Mouse (Mus musculus): ENCODE data around the gene Lrmda.

Lrmda gene

DNA sequence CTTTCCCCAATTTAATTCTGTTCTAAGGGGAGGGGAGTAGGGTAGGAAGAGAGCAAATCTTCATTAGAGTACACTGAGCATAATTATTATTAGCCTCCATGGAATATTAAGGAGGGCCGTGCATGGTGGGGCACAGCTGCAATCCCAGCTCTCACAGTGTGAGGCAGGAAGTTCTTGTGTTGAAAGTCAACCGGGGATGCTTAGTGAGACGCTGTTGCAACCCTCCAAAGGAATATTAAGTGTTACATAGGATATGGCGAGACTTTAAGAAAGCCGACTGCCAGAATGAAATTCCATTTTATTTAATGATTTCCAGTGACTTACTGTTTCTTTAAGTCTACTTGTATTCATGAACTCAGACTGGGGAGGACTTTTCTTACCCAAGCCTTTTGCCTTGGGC is 23.9 kb downstream of the Lrmda start:
- no peak for DNase-seq (ENCODE audit: low read depth)

DNA sequence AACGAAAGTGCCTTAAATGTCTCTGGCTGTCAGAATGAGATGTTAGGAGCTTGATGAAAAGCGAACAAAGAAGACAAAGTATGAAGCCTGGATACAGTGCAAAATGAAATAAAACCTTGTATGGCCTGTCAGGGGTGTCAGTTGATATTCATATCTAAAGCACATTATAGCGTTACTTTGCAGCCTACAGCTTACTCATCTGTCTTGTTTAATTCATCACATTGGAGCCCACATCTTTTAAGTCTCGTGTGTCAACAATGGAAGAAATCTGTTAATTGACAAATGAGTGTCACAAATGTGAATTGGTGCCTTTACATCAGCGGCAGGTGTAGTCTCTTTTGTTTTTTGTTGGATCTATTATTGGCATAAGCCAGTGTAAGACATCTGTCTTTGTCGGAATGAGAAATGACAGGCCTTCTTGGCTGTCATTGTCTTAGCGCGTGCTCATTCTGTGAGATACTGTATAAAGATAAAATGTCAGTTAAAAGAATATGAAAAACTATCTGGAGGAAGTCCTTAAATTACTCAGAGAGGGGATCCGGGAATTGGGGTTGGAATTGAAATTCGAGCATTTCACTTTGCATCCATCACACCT is 26.8 kb downstream of the Lrmda start:
- no peak for DNase-seq (ENCODE audit: low read depth)

DNA sequence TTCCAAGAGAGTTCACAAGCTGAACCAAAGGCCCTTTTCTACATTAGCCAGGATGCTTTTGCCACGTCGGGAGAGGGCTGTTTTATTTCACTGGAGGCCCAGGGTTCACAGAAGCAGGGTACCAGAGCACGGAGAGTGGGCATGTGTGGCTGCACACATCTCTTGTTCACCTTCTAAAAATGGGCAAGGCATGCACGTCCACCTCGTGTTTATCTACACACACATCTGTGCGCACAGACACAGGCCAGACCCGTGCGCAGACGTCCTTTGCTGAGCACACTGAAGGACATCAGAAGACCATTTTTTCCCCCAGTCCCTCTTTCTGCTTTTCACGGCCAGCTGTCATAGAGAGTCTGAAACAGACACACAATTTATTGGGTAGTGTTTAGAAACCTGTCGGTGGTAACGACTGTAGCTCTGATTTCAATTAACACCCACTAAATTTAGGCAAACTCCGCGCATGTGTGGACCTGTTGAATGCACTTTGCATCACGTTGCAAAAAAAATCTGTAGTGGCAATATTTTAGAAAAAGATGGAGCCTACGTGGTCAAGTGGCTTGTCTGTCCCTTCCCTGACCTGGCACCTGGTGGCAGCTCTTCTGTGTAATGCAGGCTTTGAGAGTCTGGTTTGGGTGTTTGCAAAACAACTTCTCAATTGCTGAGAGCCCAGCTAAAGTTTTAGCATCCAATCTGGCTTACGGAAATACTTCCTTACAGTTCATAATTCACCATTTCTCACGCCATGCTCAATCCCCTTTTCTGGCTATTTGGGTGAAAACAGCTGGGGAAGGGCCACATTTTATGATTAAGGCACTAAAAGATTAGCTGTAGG is 28.8 kb downstream of the Lrmda start:
- DNase-seq (ENCODE audit: low read depth): no peak

DNA sequence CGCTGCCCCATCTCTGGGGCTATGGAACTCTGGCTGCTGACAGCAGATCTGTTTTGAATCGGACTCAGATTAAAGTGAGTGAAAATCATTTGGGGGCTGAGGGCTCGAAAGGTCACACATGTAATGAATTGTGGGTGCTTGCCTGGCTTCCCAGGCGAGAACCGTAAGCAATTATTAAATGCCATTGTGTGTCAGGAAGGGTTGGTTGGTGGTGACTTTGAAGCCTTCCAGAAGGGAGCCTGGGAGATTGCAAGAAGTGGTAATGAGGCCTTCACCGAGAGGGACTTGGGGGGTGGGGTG is 29.3 kb downstream of the Lrmda start:
- DNase-seq (ENCODE audit: low read depth): no peak

DNA sequence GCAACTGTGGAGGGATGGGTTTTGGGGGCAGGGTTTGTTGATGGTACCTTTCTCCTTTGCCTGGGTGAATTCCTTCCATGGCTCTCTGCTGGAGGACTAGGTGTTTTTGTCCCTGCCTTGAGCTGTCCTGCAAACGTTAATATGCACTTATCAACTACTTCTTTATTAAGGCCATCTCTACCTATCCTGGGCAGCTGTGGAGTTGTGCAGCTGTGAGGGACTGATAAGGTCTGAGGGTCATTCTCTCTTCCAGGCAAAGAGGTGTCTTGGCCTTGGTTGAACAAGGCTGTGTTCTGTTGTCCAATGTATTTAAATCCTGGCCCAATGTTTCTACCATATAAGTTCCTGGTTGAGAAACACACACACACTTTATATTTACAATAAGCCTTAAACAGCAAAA is 29.8 kb downstream of the Lrmda start:
- DNase-seq (ENCODE audit: low read depth): no peak

DNA sequence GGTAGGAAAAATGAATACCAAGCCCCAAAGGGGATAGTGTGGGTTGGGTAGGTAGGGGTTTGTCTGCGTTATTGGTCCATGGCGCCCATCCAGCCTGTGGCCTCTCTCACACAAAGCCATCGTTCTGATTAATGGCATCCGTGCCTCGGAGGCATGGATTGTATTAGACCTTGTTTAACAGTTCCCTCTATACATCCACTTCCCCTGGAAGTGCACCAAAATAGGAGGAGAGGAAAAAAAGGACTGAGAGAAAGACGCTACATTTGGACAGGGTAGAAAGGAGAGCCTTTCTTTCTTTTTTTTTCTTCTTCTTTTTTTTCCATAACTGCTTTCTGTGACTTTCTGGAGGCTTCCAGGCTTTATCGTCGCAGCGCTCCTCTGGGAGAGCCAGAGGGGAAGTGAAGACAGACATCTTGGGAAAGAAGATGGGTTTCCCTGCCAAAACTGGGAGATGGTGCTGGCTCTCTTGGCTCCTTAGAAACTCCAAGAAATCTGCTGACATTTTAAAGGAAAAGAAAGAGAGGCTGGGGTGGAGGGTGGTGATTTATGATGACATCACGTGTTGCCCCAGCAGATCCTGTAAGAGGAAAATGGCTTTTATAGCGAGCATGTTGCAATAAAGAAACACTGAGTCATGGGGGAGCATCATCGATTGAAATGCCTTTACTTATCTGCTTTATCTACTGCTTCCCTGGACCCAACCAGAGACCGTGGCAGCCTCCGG is 32.6 kb downstream of the Lrmda start:
- no peak for DNase-seq (ENCODE audit: low read depth)

DNA sequence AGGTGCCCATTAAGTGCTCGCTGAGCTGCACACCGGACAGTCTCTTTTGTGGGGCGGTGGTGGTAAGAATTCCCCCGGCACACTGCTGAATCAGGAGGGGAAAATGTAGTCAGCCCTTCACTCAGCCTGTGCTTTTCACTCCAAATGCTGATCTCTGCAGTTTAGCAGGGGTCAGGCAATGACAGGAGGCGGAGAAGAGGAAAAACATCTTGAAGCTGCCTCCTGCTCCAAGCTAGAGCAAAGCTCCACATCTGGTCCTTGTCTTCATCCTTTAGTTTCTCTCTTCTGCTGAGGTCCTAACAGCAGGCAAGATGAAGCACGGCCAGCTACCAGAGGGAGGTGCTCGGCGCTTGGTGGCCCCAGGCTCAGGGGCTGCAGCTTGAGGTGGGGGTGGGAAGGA is 36.1 kb downstream of the Lrmda start:
- DNase-seq (ENCODE audit: low read depth): no peak

DNA sequence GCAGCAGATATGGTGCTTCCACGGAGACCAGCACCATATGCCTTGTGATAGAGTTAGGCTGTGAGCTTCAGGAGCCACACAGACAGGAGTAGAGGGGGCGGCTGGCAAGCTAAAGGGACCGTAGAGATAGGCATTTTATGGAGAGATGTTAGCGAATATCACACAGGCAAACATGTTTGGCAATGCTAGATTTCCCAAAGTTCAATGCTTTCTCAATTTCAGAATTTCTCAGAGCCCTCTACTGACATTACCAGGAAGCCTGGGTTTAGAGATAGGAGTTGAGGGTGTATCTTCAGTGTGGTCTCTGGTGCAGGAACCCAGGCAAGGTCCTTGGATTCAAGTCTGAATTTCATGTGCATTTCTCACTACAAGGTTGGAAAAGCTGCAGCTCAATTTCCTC is 36.7 kb downstream of the Lrmda start:
- DNase-seq (ENCODE audit: low read depth): no peak

DNA sequence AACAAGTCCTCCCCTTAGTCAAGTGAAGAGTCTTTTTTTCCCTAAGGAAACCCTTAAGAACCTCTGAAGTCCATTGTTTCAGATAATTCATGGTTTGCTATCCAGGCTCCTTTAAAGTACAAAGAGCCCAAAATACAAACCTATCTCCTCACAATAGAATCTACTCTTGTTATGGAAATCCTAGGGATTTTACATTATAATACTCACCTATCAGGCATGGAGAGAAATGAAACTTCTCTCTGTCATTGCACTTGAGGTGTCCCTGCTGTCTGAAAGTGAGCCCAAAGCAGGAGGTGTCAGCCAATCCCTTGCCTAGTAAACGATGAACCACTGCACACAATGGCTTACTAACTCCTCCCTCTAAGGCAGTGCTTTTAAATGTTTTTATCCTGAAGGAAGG is 39.2 kb downstream of the Lrmda start:
- DNase-seq (ENCODE audit: low read depth): no peak

DNA sequence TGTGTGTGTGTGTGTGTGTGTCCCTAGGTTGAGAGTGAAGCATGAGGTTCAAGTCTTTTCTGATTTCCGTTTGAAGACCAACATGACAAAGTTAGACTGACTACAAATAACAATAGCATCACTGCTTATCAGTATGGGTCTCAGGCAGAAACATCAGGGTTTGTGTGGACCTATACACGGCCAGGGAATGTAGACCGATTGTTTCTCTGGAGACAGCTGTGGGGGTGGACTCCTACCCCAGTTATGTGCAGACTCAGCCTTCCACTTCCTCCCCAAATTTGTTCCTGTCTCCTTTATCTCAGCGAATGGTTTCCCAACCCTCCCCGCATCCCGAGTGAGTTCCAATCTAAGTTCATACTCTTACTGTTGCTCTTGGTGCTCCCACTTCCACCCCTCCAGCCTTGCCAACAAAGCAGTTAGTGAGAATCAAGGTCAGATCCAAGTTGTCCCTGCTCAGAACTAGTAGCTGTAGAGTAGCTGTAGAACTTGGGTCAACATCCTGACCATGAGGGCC is 39.9 kb downstream of the Lrmda start:
- DNase-seq (ENCODE audit: low read depth): no peak

DNA sequence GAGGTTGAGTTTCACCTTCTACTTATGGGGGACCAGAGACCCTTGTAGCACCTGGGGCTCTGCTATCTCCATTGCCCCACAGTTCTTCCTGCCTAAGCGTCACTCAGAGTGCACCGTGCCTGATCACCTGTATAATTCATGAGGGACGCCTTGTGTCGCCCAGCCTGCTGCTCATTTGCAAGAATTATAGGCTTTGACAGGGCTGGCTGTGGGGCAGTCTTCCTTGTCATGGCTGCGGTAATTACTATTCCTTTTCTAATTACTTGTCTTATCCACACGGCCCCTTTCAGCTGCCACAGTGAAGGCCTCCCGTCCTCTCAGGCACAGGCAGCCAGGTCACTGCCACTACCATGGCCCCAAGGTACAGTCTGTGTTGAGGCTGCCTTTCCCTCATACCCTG is 41.3 kb downstream of the Lrmda start:
- no peak for DNase-seq (ENCODE audit: low read depth)

DNA sequence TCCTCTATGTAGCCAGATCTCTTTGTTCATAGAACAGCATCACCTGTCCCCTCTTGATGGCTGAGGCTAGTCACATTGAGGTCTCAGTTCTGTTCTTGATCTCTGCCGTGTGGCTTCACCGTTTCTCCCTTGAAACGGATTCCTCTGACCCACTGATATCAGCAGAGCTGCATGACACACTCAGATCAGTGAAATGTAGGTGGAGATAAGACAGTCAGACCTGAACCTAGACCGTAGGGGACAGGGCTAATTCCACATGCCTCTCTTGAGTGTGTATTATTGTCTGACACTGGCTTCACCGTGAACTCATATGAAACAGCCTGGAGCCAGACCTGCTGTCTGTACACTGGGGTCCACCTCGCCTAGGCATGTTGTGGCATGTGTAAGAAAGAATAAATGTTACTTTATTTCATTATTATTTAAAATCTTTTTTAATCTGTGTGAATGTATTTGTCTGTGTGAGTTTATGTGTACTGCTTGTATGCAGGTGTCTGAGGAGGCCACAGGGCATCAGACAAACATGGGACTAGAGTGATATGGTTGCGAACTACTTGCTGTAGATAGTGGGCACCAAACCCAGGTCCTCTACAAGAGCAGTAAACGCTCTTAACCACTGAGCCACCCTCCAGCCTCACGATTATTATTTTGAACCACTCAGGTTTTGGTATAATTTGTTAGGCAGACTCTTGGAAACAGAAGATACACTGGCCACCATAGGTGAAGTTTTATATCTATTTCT is 42.8 kb downstream of the Lrmda start:
- no peak for DNase-seq (ENCODE audit: low read depth)

DNA sequence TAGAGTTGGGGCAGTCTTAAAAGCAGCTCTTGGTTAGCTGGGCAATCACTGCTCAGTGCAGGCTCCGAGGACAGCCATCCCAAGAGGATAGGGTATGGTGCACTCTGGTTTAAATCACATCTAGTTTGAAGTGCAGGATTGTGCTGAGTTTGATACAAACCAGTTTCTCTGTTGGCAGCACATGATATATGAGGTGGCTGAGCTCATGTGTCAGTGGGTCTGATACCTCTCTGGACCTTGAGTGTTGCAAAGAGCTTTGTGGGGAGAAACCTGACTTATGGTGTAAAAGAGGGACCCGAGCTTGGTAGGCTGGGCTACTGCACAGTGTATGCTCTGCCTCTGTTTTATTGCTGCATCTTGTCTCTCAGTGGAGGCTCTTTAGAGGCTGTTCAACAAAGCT is 49.7 kb downstream of the Lrmda start:
- no peak for DNase-seq (ENCODE audit: low read depth)

DNA sequence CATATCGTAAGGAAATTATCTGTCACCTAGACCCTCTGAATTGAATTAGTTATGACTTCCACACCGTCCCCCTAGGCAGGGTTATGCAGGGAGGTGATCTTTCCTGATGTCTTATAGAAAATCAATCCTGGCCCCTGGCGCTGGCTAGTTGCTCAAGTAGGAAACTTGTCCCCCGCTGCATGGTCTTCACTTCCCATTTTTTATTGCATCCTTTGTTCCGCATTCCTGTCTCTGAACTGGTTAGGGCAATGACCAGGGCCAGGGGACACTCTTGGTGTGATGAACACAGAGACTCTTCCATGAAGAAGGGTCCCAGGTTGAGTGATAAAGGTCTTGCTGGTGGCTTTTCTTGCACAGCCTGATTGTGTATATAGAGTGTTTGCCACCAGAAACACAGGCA is 53.9 kb downstream of the Lrmda start:
- no peak for DNase-seq (ENCODE audit: low read depth)

DNA sequence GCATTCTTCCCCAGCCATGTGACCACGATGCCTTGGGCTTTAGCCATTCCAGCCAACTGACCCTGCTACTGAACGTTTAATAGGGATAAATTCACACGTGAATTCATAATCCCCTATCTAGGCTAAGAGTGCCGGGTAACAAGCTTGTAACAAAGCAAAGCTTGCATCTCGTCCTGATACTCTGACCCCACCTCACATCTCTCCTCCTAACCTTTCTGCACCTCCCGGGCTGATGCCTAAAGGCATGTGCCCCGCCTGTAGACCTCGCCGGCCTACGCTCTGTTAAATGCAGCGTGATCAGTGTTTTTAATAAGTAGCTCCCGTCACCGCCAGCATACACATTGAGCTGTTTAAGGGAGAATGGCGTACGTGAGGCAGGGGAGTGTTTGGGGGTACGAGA is 54.7 kb downstream of the Lrmda start:
- no peak for DNase-seq (ENCODE audit: low read depth)

DNA sequence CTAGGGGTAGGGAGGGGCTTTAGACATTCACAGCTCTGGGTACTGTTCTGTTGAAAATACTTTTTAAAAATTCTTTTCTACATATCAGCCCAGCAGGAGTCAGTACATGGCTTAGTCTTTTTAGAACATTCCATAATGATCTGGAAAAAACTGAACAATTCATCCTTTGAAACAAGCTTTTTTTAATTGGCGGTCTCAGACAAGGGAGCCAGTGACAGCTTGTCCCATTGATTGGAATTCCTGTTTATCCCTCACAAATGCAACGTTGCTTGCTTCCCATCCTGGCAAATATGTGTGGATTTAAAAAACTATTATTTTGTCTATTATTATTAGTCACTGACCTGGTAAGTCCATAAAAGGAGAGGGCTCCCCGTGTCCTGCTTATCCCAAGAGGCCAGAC is 64.4 kb downstream of the Lrmda start:
- DNase-seq (ENCODE audit: low read depth): no peak

DNA sequence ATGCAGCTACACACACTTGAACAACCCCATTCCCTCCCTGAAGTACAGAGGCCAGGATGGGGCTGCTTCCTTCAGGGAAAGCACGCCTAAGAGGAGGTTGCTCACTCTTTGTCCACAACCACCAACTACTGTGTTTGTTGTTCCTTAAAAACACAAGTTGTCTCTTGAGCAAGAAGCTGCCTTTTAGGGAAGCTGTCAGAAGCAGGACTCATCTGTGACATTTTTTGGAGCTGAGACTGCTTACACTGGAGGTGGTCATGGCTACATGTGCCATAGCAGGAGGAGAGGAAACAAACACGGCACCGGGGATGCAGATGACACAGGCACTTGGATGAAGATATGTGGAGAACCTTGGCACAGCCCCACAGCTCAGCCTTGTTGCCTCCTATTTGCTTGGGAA is 65.9 kb downstream of the Lrmda start:
- no peak for DNase-seq (ENCODE audit: low read depth)

DNA sequence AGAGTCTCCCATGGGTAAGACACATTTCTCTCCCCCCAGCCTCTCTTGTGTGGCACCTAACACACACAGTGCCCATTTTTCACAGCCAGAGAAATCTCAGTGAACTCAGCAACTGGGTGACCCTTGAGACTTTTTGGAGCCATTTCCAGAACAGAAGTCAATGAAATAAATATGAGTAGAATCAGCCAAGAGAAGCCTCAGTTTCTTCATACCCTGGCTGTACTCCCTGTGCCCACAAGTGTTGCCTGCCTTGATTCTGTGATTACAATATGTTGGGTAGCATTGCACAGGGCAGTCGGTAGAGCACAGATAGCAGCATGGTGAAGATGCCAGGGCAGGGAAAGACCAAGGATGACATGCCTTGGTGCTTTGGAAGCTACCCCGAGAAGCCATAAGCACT is 69.1 kb downstream of the Lrmda start:
- no peak for DNase-seq (ENCODE audit: low read depth)

DNA sequence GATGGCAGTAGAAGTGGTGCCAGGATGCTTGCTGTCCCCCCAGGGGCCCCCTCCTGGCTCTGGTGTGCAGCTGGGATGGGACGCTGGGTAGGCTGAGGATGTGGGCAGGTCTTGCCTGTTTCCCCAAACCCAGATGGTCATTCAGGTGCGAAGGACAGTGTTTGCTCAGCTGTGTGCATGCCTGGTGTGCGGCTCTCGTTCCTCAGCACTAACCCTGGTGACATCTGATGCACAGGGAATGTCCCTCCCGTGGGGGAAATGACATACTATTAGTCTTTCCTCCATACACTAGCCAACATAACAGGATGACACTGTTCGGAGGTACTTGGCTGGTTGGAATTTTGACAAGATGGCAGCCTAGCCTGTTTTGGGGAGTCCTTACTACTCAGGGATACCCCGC is 69.8 kb downstream of the Lrmda start:
- no peak for DNase-seq (ENCODE audit: low read depth)

DNA sequence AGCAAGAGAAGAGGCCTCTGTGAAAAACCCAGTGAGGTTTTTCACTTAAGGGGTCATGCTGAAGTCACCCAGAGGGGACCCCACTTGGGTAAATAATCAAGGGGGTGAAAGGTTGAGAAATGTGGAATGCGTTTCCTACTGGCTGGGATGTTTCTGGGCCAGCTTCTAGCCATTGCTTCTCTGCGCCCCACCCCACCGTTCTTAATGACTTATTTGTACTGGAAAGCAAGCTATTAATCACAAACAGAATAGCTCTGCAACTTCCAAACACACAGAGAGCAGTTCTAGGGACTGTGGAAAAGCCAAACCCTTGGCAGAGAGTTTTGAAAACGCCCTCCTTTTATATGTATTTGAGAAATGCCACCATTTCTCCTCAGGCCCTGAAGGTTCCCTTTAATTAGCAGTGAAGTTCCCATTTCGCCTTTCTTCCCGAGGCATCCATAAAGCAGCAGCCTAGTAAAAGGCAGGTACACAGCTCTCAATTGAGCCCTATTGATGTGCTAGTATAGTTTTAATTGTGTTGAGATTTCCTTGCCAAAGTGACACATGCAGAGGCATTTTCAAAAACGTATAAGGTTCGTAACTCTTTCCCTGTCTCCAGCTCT is 70.5 kb downstream of the Lrmda start:
- no peak for DNase-seq (ENCODE audit: low read depth)

DNA sequence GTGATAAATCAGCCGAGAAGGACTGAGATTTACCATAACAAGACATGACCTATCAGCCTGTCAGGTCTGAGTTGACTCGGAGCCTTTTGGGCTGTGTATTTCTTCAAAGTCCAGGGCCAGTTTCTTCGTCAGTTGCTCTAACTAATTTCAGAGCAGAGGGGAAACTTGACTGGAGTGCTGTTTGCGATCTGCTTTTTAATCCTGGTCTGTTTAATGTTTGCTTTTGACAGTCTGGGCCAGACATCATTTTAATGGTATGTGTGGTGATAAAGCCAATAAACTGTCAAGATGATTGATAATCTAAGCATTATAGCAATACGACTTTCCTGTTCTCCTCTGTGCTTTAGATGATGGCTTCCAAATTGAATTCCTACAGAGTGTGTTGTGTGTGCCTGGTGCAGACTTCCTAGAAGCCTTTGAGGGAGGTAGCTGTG is 71.3 kb downstream of the Lrmda start:
- DNase-seq (ENCODE audit: low read depth): no peak

DNA sequence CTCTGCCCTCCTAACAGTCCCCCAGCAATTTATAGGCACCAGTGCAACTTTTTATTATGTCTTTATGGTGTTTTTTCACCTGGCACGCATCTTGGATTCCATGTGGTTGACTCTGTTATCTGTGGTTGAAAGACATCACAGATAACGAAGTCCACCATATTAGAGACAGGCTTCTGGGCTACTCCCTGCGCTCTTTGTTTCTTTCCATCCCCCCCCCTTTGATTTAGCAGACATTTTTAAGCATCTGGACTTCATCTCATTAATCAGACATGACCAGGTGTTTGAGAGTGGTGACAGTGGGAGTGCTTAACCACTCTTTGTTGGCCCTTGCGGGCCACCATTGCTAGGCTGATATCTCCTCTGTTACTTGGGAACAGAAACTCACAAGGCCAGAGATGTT is 71.8 kb downstream of the Lrmda start:
- no peak for DNase-seq (ENCODE audit: low read depth)
